19 mouse cellular contexts compared by ENCODE assay signal in the genomic region with DNA sequence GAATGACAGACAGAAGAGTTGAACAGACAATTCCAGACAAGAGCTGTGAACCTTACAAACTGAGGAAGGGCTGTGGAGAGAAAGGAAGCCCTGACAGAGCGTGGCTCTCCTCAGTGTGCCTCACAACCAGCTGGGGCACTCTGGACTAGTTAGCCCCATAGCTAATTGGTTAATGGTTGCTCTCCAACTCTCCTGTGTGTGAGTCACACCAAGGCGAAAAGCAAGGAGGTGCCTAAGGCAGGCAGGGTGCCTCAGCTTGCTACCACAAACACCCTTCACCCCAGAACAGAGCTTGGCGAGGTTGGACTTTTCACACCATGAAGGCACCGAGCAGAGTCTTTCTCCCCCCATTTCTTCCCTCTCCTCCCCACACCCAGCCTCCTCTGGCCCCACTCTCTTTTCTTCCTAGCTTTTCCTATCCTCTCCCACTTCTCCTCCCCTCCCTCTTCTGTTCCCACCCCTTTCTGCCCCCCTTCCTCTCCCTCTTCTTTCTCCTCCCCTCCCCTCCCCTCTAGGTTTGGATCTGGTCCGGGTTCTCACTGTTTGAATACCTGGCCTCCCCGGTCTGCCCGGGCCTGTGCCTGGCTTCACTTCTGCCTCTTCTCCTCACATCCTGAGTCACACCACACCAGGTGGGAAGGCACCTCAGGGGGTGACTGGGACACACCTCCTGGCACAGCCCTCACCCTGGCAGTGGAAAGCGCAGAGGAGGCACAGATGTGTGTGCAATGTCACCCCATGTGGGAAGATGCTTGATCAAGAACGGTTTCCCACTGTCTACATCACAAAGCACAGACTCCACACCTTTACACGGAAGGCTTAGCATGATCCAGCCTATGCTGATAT.
A peak's percentile ranks its signal among the peaks of the same experiment; 100 is the strongest.
DNase-seq lines count a peak whose midpoint lies in the region; TF ChIP-seq lines count a peak whose summit lies in the region.
"Had no signal": no experiment of that assay in that cellular context is flagged by ENCODE, and none has a peak within 500 bp of the region (broad histone marks: within the 10 kb centered on the region; RNA-seq: fewer than 3 reads in every experiment).

No protein-coding gene starts in this region.

- DNase-seq in cerebellum, postnatal 25 days: peak; percentile 13 to 21
- no peak for DNase-seq in cerebellum, adult 9-10 months
- peak; percentile 43 for DNase-seq in lung, postnatal 10 days
- DNase-seq in lung, adult 2 months: no peak
- DNase-seq in fat pad, adult 2 months (ENCODE audit: extremely low read depth, low read depth, low spot score): peak; percentile 91
- no peak for DNase-seq in layer of hippocampus, adult 18-20 months (ENCODE audit: low spot score in 2 of 2)
- DNase-seq in spleen, adult 18-20 months: no peak
- DNase-seq: adrenal gland, adult 8-10 months; cerebellum, adult 9-11 months; gastrocnemius, postnatal 25 days; heart, adult 18-20 months; heart, postnatal 36 days had no signal

- no peak overlapping the region for H3K4me3 ChIP-seq in lung, adult 2 months (replicated peaks; ENCODE audit: extremely low read depth, low read depth, low read length)
- H3K4me3 ChIP-seq: hindbrain, embryonic 12.5 days; intestine, embryonic 15.5 days; kidney, embryonic 15.5 days; limb, embryonic 10.5 days; limb, embryonic 15.5 days; midbrain, embryonic 13.5 days; neural tube, embryonic 13.5 days had no signal

- TF ChIP-seq POLR2A in lung, adult 2 months (IDR thresholded peaks at IDR 0.05; ENCODE audit: borderline replicate concordance, extremely low read depth, low read depth, low read length): no peak

- WGBS in lung, adult 2 months: 87% methylated on average over 10 of the region's 10 CpGs

- no peak for TF ChIP-seq CTCF in lung, adult 2 months (IDR thresholded peaks at IDR 0.05; ENCODE audit: insufficient read depth, low read length)

- H3K4me1 ChIP-seq in lung, adult 2 months (ENCODE audit: control insufficient read depth, insufficient read depth, low read length): peaks cover 10% of the 10 kb centered on the region
- H3K4me1 ChIP-seq: hindbrain, embryonic 12.5 days; midbrain, embryonic 13.5 days had no signal

Comparison
In these comparisons a context has a peak if more than half of its experiments do, and no peak if none do; other contexts are left out.
1. DNase-seq: peak in cerebellum, postnatal 25 days (2 of 2), lung, postnatal 10 days (single experiment) and fat pad, adult 2 months (single experiment); none in cerebellum, adult 9-10 months (single experiment), lung, adult 2 months (single experiment), layer of hippocampus, adult 18-20 months (0 of 2) and spleen, adult 18-20 months (0 of 2).